Mouse (Mus musculus): ENCODE data around the gene Polr1c.

DNA sequence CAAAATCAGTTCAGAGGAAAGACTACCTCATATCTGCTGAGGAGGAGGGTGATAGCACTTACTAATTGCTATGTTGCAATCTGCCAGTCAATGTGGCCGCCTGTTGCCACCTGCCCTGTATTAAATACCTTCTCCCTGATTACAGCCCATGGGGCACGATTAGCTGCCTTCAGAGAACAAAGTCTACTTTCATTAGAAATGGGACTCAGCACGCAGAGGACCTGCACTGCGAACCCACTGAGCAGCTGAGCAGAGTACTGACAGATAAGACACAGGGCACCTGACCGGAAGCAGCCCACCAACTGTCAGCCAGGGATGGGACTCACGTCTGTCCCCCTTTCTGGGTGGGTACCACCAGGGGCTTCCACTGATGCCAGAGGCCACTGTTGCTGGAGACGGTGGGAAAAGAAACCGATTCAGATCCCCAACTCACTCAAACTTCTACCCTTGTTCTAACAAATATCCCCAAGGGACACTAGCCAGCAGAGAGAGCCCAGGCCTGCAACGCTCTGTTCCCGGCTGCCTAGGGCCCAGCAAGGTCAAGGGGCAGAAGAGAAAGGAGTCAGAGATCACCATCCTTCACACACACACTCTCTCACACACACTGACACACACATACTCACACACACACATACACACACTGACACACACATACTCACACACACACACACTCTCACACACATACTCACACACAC is 20.3 kb upstream of the Polr1c start:
- TF ChIP-seq CTCF (IDR thresholded peaks at IDR 0.05; ENCODE audit: insufficient read depth, low read length): no peak
- TF ChIP-seq POLR2A (IDR thresholded peaks at IDR 0.05; ENCODE audit: borderline replicate concordance, extremely low read depth, low read depth, low read length): no peak
